Mouse (Mus musculus) brain, adult 10 weeks (tissue): ENCODE measurements around the gene Gtpbp10. TPM values are rescaled to one million over a fixed set of nuclear protein-coding genes. Genes with fewer than 3 reads are reported as not detected.

ENCODE experiments used
- polyA plus RNA-seq: library from polyadenylated mRNA; stranded (reverse); fragments of 350-450 nt; fragmentation: Illumina TruSeq; extraction: RNeasy Lipid Tissue Mini Kit (QIAGEN cat#74804); gene quantifications from one replicate; pipeline ENCODE4 v1.2.3, GENCODE M21; 2015; ENCODE audit warnings: low read depth, low replicate concordance

Gene Gtpbp10
- polyA plus RNA-seq: 12.6 TPM

GRCm38 (mm10) chr5:5559079-5559740 is at the start of gene Gtpbp10:
TSS of gene Gtpbp10 (minus strand) at chr5:5559538.

GRCm38 (mm10) chr5:5573749-5574317 is 14.5 kb upstream of the Gtpbp10 start, which contains the start of gene Gm8773:
TSS of gene Gm8773 (plus strand) at chr5:5573799.

GRCm38 (mm10) chr5:5514196-5515076 is 44.9 kb downstream of the Gtpbp10 start, which contains the start of gene Cldn12:
TSS of gene Cldn12 (minus strand) at chr5:5514958.

Other genes starting within 250 kb of the Gtpbp10 start
- 115 TPM for gene Cdk14, start 139.2 kb downstream of the Gtpbp10 start, polyA plus RNA-seq
- gene 1700015F17Rik, start 80.4 kb downstream of the Gtpbp10 start, polyA plus RNA-seq: not detected
- gene Cldn12, start 44.6 kb downstream of the Gtpbp10 start, polyA plus RNA-seq: 49.1 TPM
- not detected for gene Gm8773, start 14.3 kb upstream of the Gtpbp10 start, polyA plus RNA-seq
- 11.0 TPM for gene Cfap69, start 104.7 kb upstream of the Gtpbp10 start, polyA plus RNA-seq
- 10.9 TPM for gene Steap2, start 135.0 kb upstream of the Gtpbp10 start, polyA plus RNA-seq
- 2.3 TPM for gene Steap1, start 189.8 kb upstream of the Gtpbp10 start, polyA plus RNA-seq